Mouse (Mus musculus) myocyte (in vitro differentiated cells): ENCODE measurements around the gene Jazf1. TPM values are rescaled to one million over a fixed set of nuclear protein-coding genes. Genes with fewer than 3 reads are reported as not detected.

ENCODE experiments used
- H3K27me3 ChIP-seq: one replicate; pipeline ENCODE4 v1.6.1; 2011; ENCODE audit not compliant: control insufficient read depth, insufficient read depth, insufficient read length
- H3K36me3 ChIP-seq: one replicate; pipeline ENCODE4 v1.6.1; 2011; ENCODE audit not compliant: control insufficient read depth, insufficient read depth
- H3K4me2 ChIP-seq: one replicate; pipeline ENCODE4 v1.6.1; 2011; ENCODE audit warnings: low read depth, control low read depth
- H3K4me3 ChIP-seq: one replicate; pipeline ENCODE4 v1.5.1; 2011; ENCODE audit warnings: mild to moderate bottlenecking, control low read depth, moderate library complexity
- H3K79me2 ChIP-seq: one replicate; pipeline ENCODE4 v1.6.1; 2011; ENCODE audit not compliant: control insufficient read depth, insufficient read depth
- H3ac ChIP-seq: one replicate; pipeline ENCODE4 v1.6.1; 2011; ENCODE audit not compliant: control insufficient read depth, insufficient read length
- CEBPB ChIP-seq: IDR thresholded peaks from 2 replicates; pipeline ENCODE4 v1.6.1; 2011; ENCODE audit warnings: mild to moderate bottlenecking, moderate library complexity; ENCODE audit not compliant: poor library complexity, insufficient read depth, severe bottlenecking
- E2F4 ChIP-seq: IDR thresholded peaks from one replicate; pipeline ENCODE4 v1.6.1; 2011; ENCODE audit warnings: mild to moderate bottlenecking, control low read depth, moderate library complexity; ENCODE audit not compliant: insufficient read depth
- MAX ChIP-seq: IDR thresholded peaks from one replicate; pipeline ENCODE4 v1.6.1; 2011; ENCODE audit warnings: low read depth, mild to moderate bottlenecking, control low read depth
- MYOD1 ChIP-seq, 3 experiments: IDR thresholded peaks; one replicate each; pipeline ENCODE4 v1.6.1; 2011; ENCODE audit warnings: control low read depth in 2 of 3, low read depth in 2 of 3, mild to moderate bottlenecking in 2 of 3, moderate library complexity in 1 of 3; ENCODE audit not compliant: insufficient read length in 2 of 3, control insufficient read depth in 1 of 3
- MYOG ChIP-seq, 3 experiments: IDR thresholded peaks; one replicate each; pipeline ENCODE4 v1.6.1; 2011; ENCODE audit warnings: control low read depth in 2 of 3, low read depth in 2 of 3, mild to moderate bottlenecking in 2 of 3; ENCODE audit not compliant: insufficient read length in 2 of 3, control insufficient read depth in 1 of 3, insufficient read depth in 1 of 3
- POLR2A ChIP-seq: IDR thresholded peaks from one replicate; pipeline ENCODE4 v1.6.1; 2011; ENCODE audit warnings: low read depth, mild to moderate bottlenecking, control low read depth, moderate library complexity; ENCODE audit not compliant: insufficient read length
- POLR2AphosphoS2 ChIP-seq: IDR thresholded peaks from one replicate; pipeline ENCODE4 v1.6.1; 2011; ENCODE audit warnings: low read depth, control low read depth; ENCODE audit not compliant: insufficient read length
- REST ChIP-seq: IDR thresholded peaks from one replicate; pipeline ENCODE4 v1.6.1; 2011; ENCODE audit warnings: mild to moderate bottlenecking, control low read depth, moderate library complexity; ENCODE audit not compliant: insufficient read depth, insufficient read length
- SRF ChIP-seq: IDR thresholded peaks from one replicate; pipeline ENCODE4 v1.6.1; 2011; ENCODE audit warnings: low read depth; ENCODE audit not compliant: control insufficient read depth, insufficient read length
- TCF12 ChIP-seq: IDR thresholded peaks from one replicate; pipeline ENCODE4 v1.6.1; 2011; ENCODE audit warnings: mild to moderate bottlenecking, control low read depth; ENCODE audit not compliant: poor library complexity, insufficient read depth, severe bottlenecking
- TCF3 ChIP-seq: IDR thresholded peaks from one replicate; pipeline ENCODE4 v1.6.1; 2011; ENCODE audit warnings: low read depth, control low read depth; ENCODE audit not compliant: insufficient read length
- USF1 ChIP-seq: IDR thresholded peaks from one replicate; pipeline ENCODE4 v1.6.1; 2011; ENCODE audit warnings: low read depth, mild to moderate bottlenecking, control low read depth, moderate library complexity
- polyA plus RNA-seq: library from polyadenylated mRNA; unstranded; fragments of >200 nt; fragmentation: generic; extraction: Trizol; gene quantifications from one replicate; pipeline ENCODE4 v1.2.1, GENCODE M21; 2012; ENCODE audit warnings: missing spikeins

Jazf1 gene
- polyA plus RNA-seq = 0.01 TPM

DNA sequence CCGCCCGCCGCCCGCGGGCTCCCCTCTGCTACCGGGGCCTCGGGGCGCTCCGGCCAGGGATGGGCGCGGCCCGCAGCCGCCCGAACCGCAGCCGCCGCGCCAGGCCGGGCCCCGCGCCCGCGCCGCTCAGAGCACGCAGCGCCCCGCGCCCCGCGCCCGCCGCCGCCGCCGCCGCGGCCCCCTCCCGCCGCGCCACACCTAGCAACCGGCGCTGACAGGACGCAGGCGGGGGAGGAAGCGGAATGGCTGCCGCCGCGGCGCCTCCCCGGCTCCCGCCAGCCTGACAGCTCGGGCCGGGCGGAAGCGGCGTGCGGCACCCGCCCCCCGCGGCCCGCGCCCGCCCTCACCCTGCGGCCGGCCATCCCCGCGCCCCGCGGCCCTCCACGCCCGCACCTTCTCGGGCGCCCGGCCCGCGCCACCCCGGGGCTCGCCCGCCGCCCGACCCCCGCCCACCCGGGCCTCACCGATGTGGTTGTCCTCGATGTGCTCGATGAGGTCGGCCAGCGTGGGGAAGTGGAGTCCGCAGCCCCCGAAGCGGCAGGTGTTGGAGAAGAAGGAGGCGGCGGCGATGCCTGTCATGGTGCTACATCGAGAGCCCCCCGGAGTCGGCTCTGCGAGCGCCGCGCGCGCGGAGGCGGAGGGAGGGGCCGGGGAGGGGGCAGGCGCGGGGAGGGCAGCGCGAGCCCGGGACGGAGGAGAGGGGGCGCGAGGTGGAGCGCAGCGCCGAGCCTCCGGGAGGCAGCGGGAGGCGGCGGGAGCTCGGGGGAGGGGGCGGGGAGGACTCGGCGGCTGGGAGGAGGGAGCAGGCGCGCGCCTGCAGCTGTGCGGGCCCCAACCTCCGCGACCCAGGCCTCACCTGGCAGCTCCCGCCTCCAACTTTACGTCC, at the start of gene Jazf1:
Gene Jazf1 (minus strand): TSS at position 643 of the 886 bp plus-strand sequence.
- H3ac ChIP-seq = no peak within 1 kb of the TSS
- no peaks in the 10 kb centered on the region for H3K36me3 ChIP-seq
- H3K79me2 ChIP-seq = no peaks in the 10 kb centered on the region
- no peak within 1 kb of the TSS for H3K4me2 ChIP-seq
- peaks cover 39% of the 10 kb centered on the region for H3K27me3 ChIP-seq
- no peak within 1 kb of the TSS for H3K4me3 ChIP-seq
- TF ChIP-seq POLR2A = no peak
- TF ChIP-seq USF1 = no peak
- no peak for TF ChIP-seq MAX
- no peak for TF ChIP-seq TCF3

GRCm38 (mm10) chr6:53117855-53118254, 49.4 kb upstream of the Jazf1 start:
- no peaks in the 10 kb centered on the region for H3K36me3 ChIP-seq
- H3K79me2 ChIP-seq = no peaks in the 10 kb centered on the region
- no peak overlapping the region for H3ac ChIP-seq
- TF ChIP-seq REST (no peak), CEBPB (no peak), E2F4 (no peak), SRF (no peak), POLR2AphosphoS2 (no peak), USF1 (no peak), TCF3 (no peak), POLR2A (no peak), MYOG (IDR thresholded peaks at IDR 0.05; ENCODE audit: control insufficient read depth in 1 of 3, insufficient read depth in 1 of 3, insufficient read length in 2 of 3, low read depth in 2 of 3) (no peak), TCF12 (no peak), MAX (no peak), MYOD1 (IDR thresholded peaks at IDR 0.05; ENCODE audit: control insufficient read depth in 1 of 3, insufficient read length in 2 of 3, low read depth in 2 of 3) (no peak)
- no peak overlapping the region for H3K4me3 ChIP-seq
- no peak overlapping the region for H3K4me2 ChIP-seq
- no peaks in the 10 kb centered on the region for H3K27me3 ChIP-seq

DNA sequence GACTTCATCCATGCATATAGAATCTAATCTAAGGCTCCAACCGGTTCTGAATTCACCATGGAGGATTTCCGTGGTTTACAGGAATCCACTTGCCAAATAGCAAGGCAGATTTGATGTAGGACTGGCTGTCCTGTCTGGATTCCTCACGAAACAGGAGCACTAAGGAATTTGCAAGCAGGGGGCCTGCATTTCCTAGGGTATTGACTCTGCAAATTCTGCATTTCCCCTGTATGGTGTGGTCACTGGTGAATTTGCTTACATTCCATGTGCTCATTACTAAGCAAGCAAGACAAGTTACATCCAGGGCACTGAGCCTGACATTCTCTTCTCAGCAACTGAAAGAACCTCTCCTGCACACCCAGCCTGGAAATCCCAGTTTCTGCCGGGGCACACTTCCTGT, 18.4 kb upstream of the Jazf1 start:
- no peak overlapping the region for H3K4me2 ChIP-seq
- no peak for TF ChIP-seq TCF12
- no peak for TF ChIP-seq POLR2AphosphoS2
- no peak for TF ChIP-seq POLR2A
- TF ChIP-seq E2F4 = no peak
- no peak for TF ChIP-seq MYOD1 (IDR thresholded peaks at IDR 0.05; ENCODE audit: control insufficient read depth in 1 of 3, insufficient read length in 2 of 3, low read depth in 2 of 3)
- TF ChIP-seq MAX = no peak

GRCm38 (mm10) chr6:53081241-53081640, 12.8 kb upstream of the Jazf1 start:
- H3K79me2 ChIP-seq = no peaks in the 10 kb centered on the region
- H3K4me3 ChIP-seq = no peak overlapping the region
- TF ChIP-seq E2F4 (no peak), SRF (no peak), TCF12 (no peak), POLR2AphosphoS2 (no peak), MAX (no peak), CEBPB (no peak), TCF3 (no peak)

More for the DNA sequence above, 18.4 kb upstream of the Jazf1 start:
- Histone ChIP-seq H3K27me3 (peaks cover 7% of the 10 kb centered on the region), H3K4me3 (no peak overlapping the region), H3K36me3 (no peaks in the 10 kb centered on the region), H3ac (no peak overlapping the region), H3K79me2 (no peaks in the 10 kb centered on the region)

DNA sequence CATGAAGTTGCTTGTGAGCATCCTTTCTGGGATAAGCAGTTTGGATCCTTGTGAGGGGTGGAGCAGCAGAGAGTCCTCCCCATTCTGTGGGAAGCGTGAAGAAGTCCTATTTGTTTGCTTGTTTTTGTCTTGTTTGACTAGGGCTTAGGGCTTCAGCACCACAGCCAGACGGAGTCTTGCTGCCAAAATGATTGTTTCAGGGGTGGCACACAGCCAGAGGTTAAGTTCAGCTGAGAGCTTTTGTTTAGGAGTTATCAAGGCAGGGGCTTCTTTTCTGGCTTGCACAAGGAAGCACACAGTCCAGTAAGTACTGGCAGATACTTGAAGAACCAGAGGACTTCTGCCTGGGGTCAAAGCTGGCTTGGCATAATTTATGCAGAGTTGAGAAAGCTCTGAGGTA, 10.2 kb upstream of the Jazf1 start:
- H3ac ChIP-seq = no peak overlapping the region
- no peak overlapping the region for H3K4me2 ChIP-seq
- no peaks in the 10 kb centered on the region for H3K36me3 ChIP-seq
- H3K4me3 ChIP-seq = no peak overlapping the region
- peaks cover 7% of the 10 kb centered on the region for H3K27me3 ChIP-seq
- H3K79me2 ChIP-seq = no peaks in the 10 kb centered on the region
- no peak for TF ChIP-seq TCF3
- no peak for TF ChIP-seq USF1
- no peak for TF ChIP-seq SRF
- TF ChIP-seq CEBPB = no peak
- no peak for TF ChIP-seq MYOD1 (IDR thresholded peaks at IDR 0.05; ENCODE audit: control insufficient read depth in 1 of 3, insufficient read length in 2 of 3, low read depth in 2 of 3)
- TF ChIP-seq MYOG (IDR thresholded peaks at IDR 0.05; ENCODE audit: control insufficient read depth in 1 of 3, insufficient read depth in 1 of 3, insufficient read length in 2 of 3, low read depth in 2 of 3) = no peak
- no peak for TF ChIP-seq MAX
- TF ChIP-seq TCF12 = no peak
- TF ChIP-seq POLR2A = no peak
- TF ChIP-seq REST = no peak
- no peak for TF ChIP-seq POLR2AphosphoS2

More at GRCm38 (mm10) chr6:53081241-53081640, 12.8 kb upstream of the Jazf1 start:
- H3K36me3 ChIP-seq = no peaks in the 10 kb centered on the region
- H3K27me3 ChIP-seq = no peaks in the 10 kb centered on the region
- no peak overlapping the region for H3ac ChIP-seq
- no peak overlapping the region for H3K4me2 ChIP-seq
